Mouse (Mus musculus) mesoderm, embryonic 11.5 days (tissue): ENCODE data around the gene Wdr6.
"Not testable (repeated sequence)": the region's sequence is repeated elsewhere in the genome, so short reads cannot be mapped to it uniquely, and the experiment has no call there.

Experiments used
- DNase-seq: peaks from one replicate; pipeline ENCODE4 v3.0.0-alpha.2; 2012; ENCODE audit warnings: low read depth, low spot score

Wdr6 gene

GRCm38 (mm10) chr9:108578545-108579343 lies at the start of gene Wdr6:
TSS of gene Wdr6 (minus strand) at chr9:108578739.
- peak; percentile 98 for DNase-seq

GRCm38 (mm10) chr9:108628141-108628540 lies 49.6 kb upstream of the Wdr6 start:
- DNase-seq: no peak

GRCm38 (mm10) chr9:108626498-108626897 lies 48.0 kb upstream of the Wdr6 start:
- no peak for DNase-seq

- no peak for DNase-seq
Measured at GRCm38 (mm10) chr9:108617301-108617700, 38.8 kb upstream of the Wdr6 start.

GRCm38 (mm10) chr9:108611488-108611887 lies 32.9 kb upstream of the Wdr6 start:
- no peak for DNase-seq

GRCm38 (mm10) chr9:108608889-108609288 lies 30.4 kb upstream of the Wdr6 start:
- DNase-seq: no peak

- DNase-seq: not testable (repeated sequence)
Measured at GRCm38 (mm10) chr9:108607929-108608328, 29.4 kb upstream of the Wdr6 start.

GRCm38 (mm10) chr9:108601986-108602385 lies 23.4 kb upstream of the Wdr6 start:
- DNase-seq: no peak

- DNase-seq: no peak
Measured at GRCm38 (mm10) chr9:108600011-108600410, 21.5 kb upstream of the Wdr6 start.

- DNase-seq: no peak
Measured at GRCm38 (mm10) chr9:108599021-108599566, 20.6 kb upstream of the Wdr6 start.

GRCm38 (mm10) chr9:108596998-108597764 lies 18.6 kb upstream of the Wdr6 start, which contains the start of gene P4htm:
TSS of gene P4htm (minus strand) at chr9:108597667.
- peak; percentile 67 for DNase-seq

- DNase-seq: no peak
Measured at GRCm38 (mm10) chr9:108594354-108594753, 15.8 kb upstream of the Wdr6 start.

GRCm38 (mm10) chr9:108591462-108591861 lies 12.9 kb upstream of the Wdr6 start:
- DNase-seq: no peak

- DNase-seq: no peak
Measured at GRCm38 (mm10) chr9:108589229-108589628, 10.7 kb upstream of the Wdr6 start.

- DNase-seq: peak; percentile 95
Measured at GRCm38 (mm10) chr9:108587571-108588180, 9.1 kb upstream of the Wdr6 start.

- DNase-seq: no peak
Measured at GRCm38 (mm10) chr9:108579344-108579690, 778 bp upstream of the Wdr6 start.

GRCm38 (mm10) chr9:108577934-108578544 lies 500 bp downstream of the Wdr6 start:
- DNase-seq: peak; percentile 61

GRCm38 (mm10) chr9:108577025-108577424 lies 1.5 kb downstream of the Wdr6 start:
- DNase-seq: no peak

GRCm38 (mm10) chr9:108575321-108576297 lies 2.9 kb downstream of the Wdr6 start:
- DNase-seq: no peak

- DNase-seq: no peak
Measured at GRCm38 (mm10) chr9:108574921-108575320, 3.6 kb downstream of the Wdr6 start.
